Mouse (Mus musculus): Measurements from ENCODE around the gene Tmem132a. TPM values are rescaled to one million over a fixed set of nuclear protein-coding genes. Genes with fewer than 3 reads are reported as not detected.

Tmem132a gene
- 115 and 126 TPM in 2 replicates for polyA plus RNA-seq (2016; fragmentation: Nextera tagmentation; extraction: Ambion mirVana)

GRCm38 (mm10) chr19:10869886-10870527 is at the start of gene Tmem132a:
Gene Tmem132a, minus strand, starts transcription at chr19:10869940.
- no peaks in the 10 kb centered on the region for H3K27me3 ChIP-seq
- H3K4me1 ChIP-seq: peaks cover 26% of the 10 kb centered on the region
- peak within 1 kb of the TSS; percentile 91 for H3K27ac ChIP-seq
- H3K4me3 ChIP-seq (replicated peaks): peak within 1 kb of the TSS; percentile 87
- peak within 1 kb of the TSS; percentile 89 for H3K4me2 ChIP-seq
- no peaks in the 10 kb centered on the region for H3K9me3 ChIP-seq
- peak within 1 kb of the TSS; percentile 90 for H3K9ac ChIP-seq
- WGBS: 4% methylated on average over 8 of the region's 8 CpGs
- H3K36me3 ChIP-seq (replicated peaks): peaks cover 59% of the 10 kb centered on the region
- peak; percentile 44 for ATAC-seq (ENCODE audit: low FRiP score)

- Histone ChIP-seq H3K4me1 (no peaks in the 10 kb centered on the region), H3K4me2 (no peak overlapping the region)
- no peak for ATAC-seq (ENCODE audit: low FRiP score)
Observed at GRCm38 (mm10) chr19:10918321-10918991, 48.7 kb upstream of the Tmem132a start.

DNA sequence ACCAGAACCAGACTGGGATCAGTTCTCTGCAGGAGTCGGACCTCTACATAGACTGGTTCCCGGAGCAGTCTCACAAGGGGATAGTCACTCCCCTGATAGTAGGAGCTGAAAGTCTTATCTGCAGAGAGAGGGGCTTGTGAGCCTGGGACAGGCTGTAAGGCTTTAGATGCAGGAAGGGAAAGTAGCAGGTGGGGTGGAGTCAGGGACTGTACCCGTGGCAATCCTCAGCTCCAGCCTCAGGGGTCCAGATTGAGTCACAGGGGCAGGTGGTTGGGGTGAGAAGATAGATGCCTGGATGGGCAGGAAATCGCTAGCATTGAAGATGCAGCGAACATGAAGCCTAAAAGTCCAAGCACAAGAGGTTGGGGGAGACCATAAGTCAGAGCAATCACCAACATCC is 46.8 kb upstream of the Tmem132a start:
- Histone ChIP-seq H3K4me2 (no peak overlapping the region), H3K36me3 (replicated peaks) (no peaks in the 10 kb centered on the region), H3K9ac (no peak overlapping the region), H3K27ac (no peak overlapping the region), H3K9me3 (no peaks in the 10 kb centered on the region), H3K4me1 (no peaks in the 10 kb centered on the region), H3K27me3 (no peaks in the 10 kb centered on the region), H3K4me3 (replicated peaks) (no peak overlapping the region)
- 70% methylated on average over 5 of the region's 5 CpGs for WGBS
- no peak for ATAC-seq (ENCODE audit: low FRiP score)

More at GRCm38 (mm10) chr19:10918321-10918991, 48.7 kb upstream of the Tmem132a start:
- H3K36me3 ChIP-seq (replicated peaks): no peaks in the 10 kb centered on the region
- H3K27ac ChIP-seq: no peak overlapping the region
- H3K27me3 ChIP-seq: no peaks in the 10 kb centered on the region
- no peak overlapping the region for H3K4me3 ChIP-seq (replicated peaks)
- 87% methylated on average over 10 of the region's 10 CpGs for WGBS
- H3K9me3 ChIP-seq: no peaks in the 10 kb centered on the region
- no peak overlapping the region for H3K9ac ChIP-seq

GRCm38 (mm10) chr19:10914870-10915269 is 45.1 kb upstream of the Tmem132a start:
- 82% methylated on average over 2 of the region's 2 CpGs for WGBS
- Histone ChIP-seq H3K4me1 (no peaks in the 10 kb centered on the region), H3K27ac (no peak overlapping the region), H3K27me3 (no peaks in the 10 kb centered on the region), H3K4me2 (no peak overlapping the region), H3K4me3 (replicated peaks) (no peak overlapping the region), H3K9me3 (no peaks in the 10 kb centered on the region), H3K9ac (no peak overlapping the region), H3K36me3 (replicated peaks) (no peaks in the 10 kb centered on the region)
- no peak for ATAC-seq (ENCODE audit: low FRiP score)

- Histone ChIP-seq H3K9me3 (no peaks in the 10 kb centered on the region), H3K4me1 (no peaks in the 10 kb centered on the region), H3K4me3 (replicated peaks) (no peak overlapping the region), H3K9ac (no peak overlapping the region), H3K4me2 (no peak overlapping the region), H3K36me3 (replicated peaks) (no peaks in the 10 kb centered on the region), H3K27ac (no peak overlapping the region), H3K27me3 (no peaks in the 10 kb centered on the region)
- no peak for ATAC-seq (ENCODE audit: low FRiP score)
- 89% methylated on average over 7 of the region's 7 CpGs for WGBS
Observed at GRCm38 (mm10) chr19:10914291-10914690, 44.6 kb upstream of the Tmem132a start.

DNA sequence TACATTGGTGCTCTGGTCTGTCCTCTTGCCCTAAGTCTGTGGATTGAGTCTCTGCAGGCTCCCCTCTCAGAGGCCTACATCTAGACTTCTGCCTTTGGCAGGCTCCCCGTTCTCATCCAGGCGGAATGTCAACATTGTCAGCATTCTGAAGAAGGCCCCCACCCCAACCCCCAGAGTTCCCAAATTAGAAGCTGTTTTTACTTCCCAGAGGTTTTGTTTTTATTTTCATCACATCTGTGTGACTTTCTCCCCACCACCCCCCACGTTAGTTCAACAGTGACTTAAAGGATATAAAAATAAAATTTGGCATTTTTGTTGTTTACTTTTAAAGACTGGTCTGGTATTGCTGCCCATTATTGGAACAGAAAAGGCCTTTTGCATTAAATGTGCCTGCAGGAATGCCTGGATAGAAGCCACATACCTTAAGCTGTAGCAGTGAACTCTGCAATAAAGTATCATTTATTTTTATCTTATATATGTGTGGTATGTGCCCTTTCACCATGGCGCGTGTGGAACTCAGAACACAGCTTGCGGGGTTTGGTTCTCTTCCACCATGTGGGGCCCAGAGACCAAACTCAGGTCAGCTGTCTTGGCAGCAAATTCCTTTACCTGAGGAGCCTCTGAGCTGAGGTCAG is 39.5 kb upstream of the Tmem132a start:
- H3K9me3 ChIP-seq: no peaks in the 10 kb centered on the region
- H3K27me3 ChIP-seq: no peaks in the 10 kb centered on the region
- no peak overlapping the region for H3K4me3 ChIP-seq (replicated peaks)
- H3K36me3 ChIP-seq (replicated peaks): peaks cover 37% of the 10 kb centered on the region
- 84% methylated on average over 6 of the region's 6 CpGs for WGBS
- no peak overlapping the region for H3K4me2 ChIP-seq
- no peak overlapping the region for H3K9ac ChIP-seq
- ATAC-seq (ENCODE audit: low FRiP score): no peak
- no peaks in the 10 kb centered on the region for H3K4me1 ChIP-seq
- no peak overlapping the region for H3K27ac ChIP-seq

GRCm38 (mm10) chr19:10907891-10908290 is 38.2 kb upstream of the Tmem132a start:
- Histone ChIP-seq H3K36me3 (replicated peaks) (peaks cover 50% of the 10 kb centered on the region), H3K9ac (no peak overlapping the region), H3K4me3 (replicated peaks) (no peak overlapping the region), H3K4me1 (no peaks in the 10 kb centered on the region), H3K4me2 (no peak overlapping the region), H3K9me3 (no peaks in the 10 kb centered on the region), H3K27ac (no peak overlapping the region), H3K27me3 (no peaks in the 10 kb centered on the region)
- ATAC-seq (ENCODE audit: low FRiP score): no peak
- WGBS: 59% methylated on average over 3 of the region's 3 CpGs

DNA sequence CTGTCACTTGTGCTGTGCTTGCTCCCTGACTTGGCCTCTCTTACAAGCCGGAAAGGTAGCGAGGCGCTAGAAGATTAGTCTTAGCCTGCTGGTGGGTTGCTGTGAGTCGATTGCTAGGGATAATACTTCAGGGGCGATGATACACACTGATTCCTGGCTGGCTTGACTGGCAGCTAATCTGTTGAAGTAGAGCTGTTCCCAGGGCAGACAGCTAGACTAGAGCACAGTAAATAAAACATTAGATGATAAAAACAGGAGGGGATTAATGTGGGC is 35.9 kb upstream of the Tmem132a start:
- WGBS: 86% methylated on average over 5 of the region's 5 CpGs
- no peaks in the 10 kb centered on the region for H3K27me3 ChIP-seq
- no peaks in the 10 kb centered on the region for H3K4me1 ChIP-seq
- H3K9ac ChIP-seq: no peak overlapping the region
- no peaks in the 10 kb centered on the region for H3K9me3 ChIP-seq
- no peak overlapping the region for H3K4me3 ChIP-seq (replicated peaks)
- no peak for ATAC-seq (ENCODE audit: low FRiP score)
- H3K36me3 ChIP-seq (replicated peaks): peaks cover 72% of the 10 kb centered on the region
- H3K27ac ChIP-seq: no peak overlapping the region
- no peak overlapping the region for H3K4me2 ChIP-seq

GRCm38 (mm10) chr19:10904927-10905727 is 35.4 kb upstream of the Tmem132a start:
- H3K4me2 ChIP-seq: no peak overlapping the region
- H3K9ac ChIP-seq: no peak overlapping the region
- H3K4me1 ChIP-seq: no peaks in the 10 kb centered on the region
- 0 out of 2 replicates have a peak, but pooled peaks have one; percentile 39 for ATAC-seq (ENCODE audit: low FRiP score)
- H3K27ac ChIP-seq: 0 out of 2 replicates have a peak overlapping the region, but pooled peaks have one; percentile 5
- H3K27me3 ChIP-seq: no peaks in the 10 kb centered on the region
- H3K9me3 ChIP-seq: no peaks in the 10 kb centered on the region
- 71% methylated on average over 7 of the region's 7 CpGs for WGBS
- H3K4me3 ChIP-seq (replicated peaks): no peak overlapping the region
- H3K36me3 ChIP-seq (replicated peaks): peaks cover 78% of the 10 kb centered on the region

GRCm38 (mm10) chr19:10904512-10904911 is 34.8 kb upstream of the Tmem132a start:
- H3K4me2 ChIP-seq: no peak overlapping the region
- H3K4me3 ChIP-seq (replicated peaks): no peak overlapping the region
- no peak overlapping the region for H3K9ac ChIP-seq
- WGBS: 90% methylated on average over 5 of the region's 5 CpGs
- no peaks in the 10 kb centered on the region for H3K9me3 ChIP-seq
- peaks cover 84% of the 10 kb centered on the region for H3K36me3 ChIP-seq (replicated peaks)
- H3K27ac ChIP-seq: no peak overlapping the region
- no peaks in the 10 kb centered on the region for H3K27me3 ChIP-seq
- no peak for ATAC-seq (ENCODE audit: low FRiP score)
- no peaks in the 10 kb centered on the region for H3K4me1 ChIP-seq

DNA sequence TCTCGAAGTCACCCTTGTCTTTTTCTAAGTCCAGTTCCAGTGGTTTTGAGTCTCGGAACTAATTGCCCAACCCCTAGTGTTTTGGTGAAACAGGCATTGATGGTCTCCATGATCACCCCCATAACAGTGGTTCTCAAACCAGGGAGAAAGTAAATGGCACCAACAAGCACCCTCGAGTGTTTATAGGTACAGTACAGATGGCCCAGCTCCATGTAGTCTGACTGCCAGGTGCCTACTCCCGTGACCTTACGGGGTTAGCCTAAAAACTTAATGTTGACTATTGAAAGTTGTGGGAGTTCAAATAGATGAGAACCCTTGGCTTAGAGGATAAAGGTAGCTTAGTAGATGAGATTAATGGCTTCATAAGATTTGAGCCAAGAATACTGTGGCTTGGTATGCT is 31.3 kb upstream of the Tmem132a start:
- Histone ChIP-seq H3K27ac (no peak overlapping the region), H3K4me2 (no peak overlapping the region), H3K9me3 (no peaks in the 10 kb centered on the region), H3K27me3 (no peaks in the 10 kb centered on the region), H3K4me1 (peaks cover 13% of the 10 kb centered on the region), H3K4me3 (replicated peaks) (no peak overlapping the region), H3K9ac (no peak overlapping the region), H3K36me3 (replicated peaks) (peaks cover 91% of the 10 kb centered on the region)
- ATAC-seq (ENCODE audit: low FRiP score): no peak
- WGBS: 92% methylated on average over 5 of the region's 5 CpGs

DNA sequence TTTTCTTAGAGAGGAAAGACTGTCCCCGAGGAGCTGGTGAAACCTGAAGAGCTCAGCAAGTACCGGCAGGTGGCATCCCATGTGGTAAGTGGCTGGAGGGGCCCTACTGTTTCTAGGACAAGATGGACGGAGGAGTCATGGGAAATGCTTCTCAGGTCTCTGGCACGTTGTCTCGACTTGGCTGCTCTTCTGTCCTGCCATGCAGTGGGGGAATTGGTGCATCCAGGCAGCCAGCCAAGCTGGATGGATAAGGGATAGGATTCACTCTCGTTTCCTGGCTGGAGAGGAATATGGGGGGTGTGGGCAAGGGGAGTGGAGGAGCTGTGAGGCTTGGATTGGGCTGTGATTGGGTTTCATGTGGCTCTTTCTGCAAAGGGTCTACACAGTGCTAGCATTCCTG is 30.6 kb upstream of the Tmem132a start:
- ATAC-seq (ENCODE audit: low FRiP score): no peak

More for the DNA sequence above, 30.6 kb upstream of the Tmem132a start:
- no peak overlapping the region for H3K4me2 ChIP-seq
- no peak overlapping the region for H3K27ac ChIP-seq
- H3K4me1 ChIP-seq: peaks cover 15% of the 10 kb centered on the region
- peaks cover 84% of the 10 kb centered on the region for H3K36me3 ChIP-seq (replicated peaks)
- no peaks in the 10 kb centered on the region for H3K27me3 ChIP-seq
- no peak overlapping the region for H3K4me3 ChIP-seq (replicated peaks)
- H3K9ac ChIP-seq: no peak overlapping the region
- no peaks in the 10 kb centered on the region for H3K9me3 ChIP-seq
- WGBS: 89% methylated on average over 6 of the region's 6 CpGs

All from forebrain, embryonic 12.5 days (tissue).